Mouse (Mus musculus) bone marrow macrophage, adult 2 months (primary cell): ENCODE results near the gene Cd101. TPM values are rescaled to one million over a fixed set of nuclear protein-coding genes. Genes with fewer than 3 reads are reported as not detected.

Experiments
- H3K27ac ChIP-seq: 2 replicates; pipeline ENCODE4 v1.5.1; 2012; ENCODE audit warnings: low read depth, low read length; ENCODE audit not compliant: insufficient read depth
- H3K4me1 ChIP-seq: 2 replicates; pipeline ENCODE4 v1.6.1; 2012; ENCODE audit warnings: low read length; ENCODE audit not compliant: control insufficient read depth, insufficient read depth
- H3K4me3 ChIP-seq: 2 replicates; pipeline ENCODE4 v1.5.1; 2012; ENCODE audit warnings: mild to moderate bottlenecking, low read length, moderate library complexity; ENCODE audit not compliant: insufficient read depth
- CTCF ChIP-seq: IDR thresholded peaks from 2 replicates; pipeline ENCODE4 v1.5.1; 2012; ENCODE audit warnings: low read depth, mild to moderate bottlenecking, low read length, moderate library complexity
- POLR2A ChIP-seq: IDR thresholded peaks from 2 replicates; pipeline ENCODE4 v1.6.1; 2012; ENCODE audit warnings: mild to moderate bottlenecking, low read depth, low read length, borderline replicate concordance
- polyA plus RNA-seq: library from polyadenylated mRNA; stranded (reverse); fragments of >200 nt; gene quantifications from 2 replicates; pipeline ENCODE4 v1.2.4, GENCODE M21; 2012; ENCODE audit not compliant: missing spikeins, insufficient read depth, insufficient read length

Cd101 gene
- polyA plus RNA-seq, 1 experiment: 2.9 TPM

GRCm38 (mm10) chr3:100951531-100951930 is 77.8 kb downstream of the Cd101 start:
- no peak for TF ChIP-seq POLR2A
- TF ChIP-seq CTCF: no peak
- no peak overlapping the region for H3K4me3 ChIP-seq
- no peaks in the 10 kb centered on the region for H3K4me1 ChIP-seq
- no peak overlapping the region for H3K27ac ChIP-seq

GRCm38 (mm10) chr3:100947286-100947685 is 82.1 kb downstream of the Cd101 start:
- H3K27ac ChIP-seq: no peak overlapping the region
- TF ChIP-seq POLR2A (no peak), CTCF (no peak)
- no peaks in the 10 kb centered on the region for H3K4me1 ChIP-seq
- H3K4me3 ChIP-seq: no peak overlapping the region

Other genes with a start within 250 kb of the Cd101 start
- gene Vtcn1, start 204.1 kb downstream of the Cd101 start, polyA plus RNA-seq: not detected in 2 replicates
- gene Trim45, start 107.4 kb downstream of the Cd101 start, polyA plus RNA-seq: 1.2 and 1.8 TPM in 2 replicates
- 11.4 and 15.8 TPM in 2 replicates for gene Ttf2, start 59.9 kb downstream of the Cd101 start, polyA plus RNA-seq
- 3.6 TPM in 2 replicates for gene Ptgfrn, start 80.7 kb upstream of the Cd101 start, polyA plus RNA-seq